Mouse (Mus musculus): ENCODE measurements around the gene Slc9a3r2. TPM values are rescaled to one million over a fixed set of nuclear protein-coding genes. Genes with fewer than 3 reads are reported as not detected.
A peak's percentile ranks its signal among the peaks of the same experiment; 100 is the strongest.

The Slc9a3r2 gene
- polyA plus RNA-seq, 1 experiment from 2014 or later, result 26.7 TPM

- no peaks in the 10 kb centered on the region for H3K27me3 ChIP-seq
- peaks cover 33% of the 10 kb centered on the region for H3K36me3 ChIP-seq
- whole genome bisulfite sequencing, result 1% methylated on average over 51 of the region's 51 CpGs
These were observed 17.8 kb downstream of the Slc9a3r2 start, which contains the start of the genes Tsc2 and Nthl1 for GRCm38 (mm10) chr17:24632167-24632812. Gene Tsc2 (minus strand): TSS chr17:24632630. Gene Nthl1 (plus strand): TSS chr17:24632680.

DNA sequence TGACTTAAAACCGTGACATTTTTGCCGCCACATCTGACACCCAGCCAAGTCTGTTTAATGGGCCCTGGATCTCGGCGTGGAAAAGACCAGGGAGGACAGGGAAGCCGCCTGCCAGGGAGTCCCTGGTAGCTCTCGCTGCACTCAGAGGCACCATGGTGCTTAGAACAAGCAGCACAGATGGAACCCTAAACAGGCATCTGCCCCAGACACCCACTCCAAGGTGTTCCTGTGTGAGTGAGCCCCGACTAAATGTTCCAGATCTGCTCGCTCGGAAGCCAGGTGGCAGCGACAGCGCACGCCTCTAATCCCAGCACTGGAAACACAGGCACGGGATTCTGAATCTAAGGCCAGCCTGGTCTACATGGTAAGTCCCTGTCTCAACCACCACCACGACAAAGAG is 20.1 kb downstream of the Slc9a3r2 start:
- no peak for ATAC-seq (replicated peaks)
- Histone ChIP-seq H3K9me3 (no peaks in the 10 kb centered on the region), H3K27me3 (no peaks in the 10 kb centered on the region), H3K4me3 (no peak overlapping the region), H3K36me3 (peaks cover 54% of the 10 kb centered on the region), H3K9ac (replicated peaks) (no peak overlapping the region), H3K27ac (replicated peaks) (no peak overlapping the region), H3K4me1 (peaks cover 18% of the 10 kb centered on the region), H3K4me2 (replicated peaks) (no peak overlapping the region)
- 87% methylated on average over 14 of the region's 14 CpGs for WGBS

More at GRCm38 (mm10) chr17:24632167-24632812, 17.8 kb downstream of the Slc9a3r2 start, which contains the start of the genes Tsc2 and Nthl1:
- peak within 1 kb of the TSS; percentile 68 for H3K9ac ChIP-seq (replicated peaks)
- H3K4me1 ChIP-seq, result peaks cover 18% of the 10 kb centered on the region
- H3K9me3 ChIP-seq, result no peaks in the 10 kb centered on the region
- H3K4me2 ChIP-seq (replicated peaks), result peak within 1 kb of the TSS; percentile 85
- ATAC-seq (replicated peaks), result peak; percentile 93
- H3K4me3 ChIP-seq, result peak within 1 kb of the TSS; percentile 69
- peak within 1 kb of the TSS; percentile 70 for H3K27ac ChIP-seq (replicated peaks)

DNA sequence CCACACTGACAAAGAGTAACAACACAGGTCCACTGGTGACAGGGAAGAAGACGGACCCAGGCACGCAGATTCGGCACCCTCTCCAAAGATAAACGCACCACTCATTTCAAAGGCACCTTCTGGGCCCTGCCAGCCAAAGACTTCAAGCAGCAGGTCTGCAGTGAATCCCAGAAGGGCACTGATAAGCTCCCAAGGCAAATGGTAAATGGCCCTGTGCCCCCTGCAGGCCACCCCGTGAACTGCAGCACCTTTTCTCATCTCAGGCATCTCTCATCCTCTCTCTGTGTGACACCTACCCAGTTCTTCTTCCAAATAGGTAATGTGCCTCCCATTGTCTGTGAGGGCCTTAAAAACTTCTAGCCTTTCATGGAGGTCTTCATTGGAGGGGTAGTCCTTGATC is 21.5 kb downstream of the Slc9a3r2 start:
- Histone ChIP-seq H3K27me3 (no peaks in the 10 kb centered on the region), H3K9me3 (no peaks in the 10 kb centered on the region), H3K9ac (replicated peaks) (no peak overlapping the region), H3K36me3 (peaks cover 66% of the 10 kb centered on the region), H3K27ac (replicated peaks) (no peak overlapping the region), H3K4me2 (replicated peaks) (no peak overlapping the region), H3K4me1 (peaks cover 18% of the 10 kb centered on the region), H3K4me3 (no peak overlapping the region)
- ATAC-seq (replicated peaks), result no peak
- WGBS, result 57% methylated on average over 5 of the region's 5 CpGs

GRCm38 (mm10) chr17:24625472-24625871 is 24.7 kb downstream of the Slc9a3r2 start:
- Histone ChIP-seq H3K9me3 (no peaks in the 10 kb centered on the region), H3K27me3 (no peaks in the 10 kb centered on the region), H3K36me3 (peaks cover 93% of the 10 kb centered on the region), H3K4me1 (no peaks in the 10 kb centered on the region), H3K27ac (replicated peaks) (no peak overlapping the region), H3K9ac (replicated peaks) (no peak overlapping the region), H3K4me3 (no peak overlapping the region), H3K4me2 (replicated peaks) (no peak overlapping the region)
- WGBS, result 92% methylated on average over 8 of the region's 8 CpGs
- ATAC-seq (replicated peaks), result no peak

- Histone ChIP-seq H3K4me2 (replicated peaks) (no peak overlapping the region), H3K9ac (replicated peaks) (no peak overlapping the region), H3K4me1 (no peaks in the 10 kb centered on the region), H3K4me3 (no peak overlapping the region), H3K9me3 (no peaks in the 10 kb centered on the region), H3K27me3 (no peaks in the 10 kb centered on the region), H3K36me3 (peaks cover 83% of the 10 kb centered on the region), H3K27ac (replicated peaks) (no peak overlapping the region)
- ATAC-seq (replicated peaks), result no peak
- WGBS, result 89% methylated on average over 14 of the region's 14 CpGs
These were observed 32.4 kb downstream of the Slc9a3r2 start for GRCm38 (mm10) chr17:24617561-24618194.

GRCm38 (mm10) chr17:24610711-24611110 is 39.4 kb downstream of the Slc9a3r2 start:
- Histone ChIP-seq H3K36me3 (peaks cover 64% of the 10 kb centered on the region), H3K9me3 (no peaks in the 10 kb centered on the region), H3K9ac (replicated peaks) (no peak overlapping the region), H3K27me3 (no peaks in the 10 kb centered on the region), H3K4me2 (replicated peaks) (no peak overlapping the region), H3K4me3 (no peak overlapping the region), H3K27ac (replicated peaks) (no peak overlapping the region), H3K4me1 (no peaks in the 10 kb centered on the region)
- 100% methylated on average over 2 of the region's 2 CpGs for WGBS
- ATAC-seq (replicated peaks), result no peak

GRCm38 (mm10) chr17:24608874-24609273 is 41.3 kb downstream of the Slc9a3r2 start:
- Histone ChIP-seq H3K27ac (replicated peaks) (no peak overlapping the region), H3K9ac (replicated peaks) (no peak overlapping the region), H3K9me3 (no peaks in the 10 kb centered on the region), H3K27me3 (no peaks in the 10 kb centered on the region), H3K4me1 (no peaks in the 10 kb centered on the region), H3K36me3 (peaks cover 63% of the 10 kb centered on the region), H3K4me2 (replicated peaks) (no peak overlapping the region), H3K4me3 (no peak overlapping the region)
- ATAC-seq (replicated peaks), result no peak
- WGBS, result 94% methylated on average over 8 of the region's 8 CpGs

DNA sequence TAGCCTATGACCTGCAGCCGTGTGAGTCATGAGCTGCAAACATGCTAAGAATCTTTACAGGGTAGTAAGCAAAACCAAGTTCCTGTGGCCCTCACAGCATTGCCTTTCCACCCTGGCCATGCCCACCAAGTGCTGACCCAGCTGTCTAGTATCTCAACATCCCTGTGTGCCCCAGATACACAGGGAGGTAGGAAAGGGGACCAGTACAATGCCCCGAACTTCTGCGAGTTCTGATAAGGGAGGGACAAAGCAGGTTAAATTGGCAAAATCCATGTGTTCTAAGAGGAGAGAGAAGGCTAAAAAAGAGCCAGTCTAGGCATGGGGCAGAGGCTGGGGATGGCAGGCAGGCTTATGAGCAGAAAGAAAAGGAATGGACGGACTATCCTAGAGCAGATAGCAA is 41.8 kb downstream of the Slc9a3r2 start:
- 90% methylated on average over 4 of the region's 4 CpGs for WGBS
- H3K9me3 ChIP-seq, result no peaks in the 10 kb centered on the region

DNA sequence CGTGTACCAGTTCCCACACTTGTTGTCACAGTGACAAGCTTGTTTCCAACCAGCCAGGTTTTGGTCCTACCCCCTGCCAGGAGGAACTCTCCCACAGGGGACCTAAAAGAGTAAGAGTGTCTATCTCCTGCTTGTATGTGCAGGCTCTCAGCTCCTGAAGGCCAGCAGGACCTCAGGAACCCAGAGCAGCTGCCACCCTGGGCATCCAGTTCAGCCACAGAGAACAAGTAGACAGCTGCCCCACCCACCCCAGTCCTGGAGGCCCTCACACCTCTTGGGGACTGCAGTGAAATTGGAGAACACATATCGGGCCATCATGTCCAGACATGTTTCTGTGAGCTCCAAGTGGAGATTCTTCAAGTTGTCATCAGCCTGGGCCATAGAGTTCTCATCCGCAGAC is 45.6 kb downstream of the Slc9a3r2 start:
- WGBS, result 93% methylated on average over 3 of the region's 3 CpGs
- Histone ChIP-seq H3K27ac (replicated peaks) (no peak overlapping the region), H3K4me3 (no peak overlapping the region), H3K9me3 (no peaks in the 10 kb centered on the region), H3K4me1 (no peaks in the 10 kb centered on the region), H3K36me3 (peaks cover 74% of the 10 kb centered on the region), H3K4me2 (replicated peaks) (no peak overlapping the region), H3K27me3 (no peaks in the 10 kb centered on the region), H3K9ac (replicated peaks) (no peak overlapping the region)
- ATAC-seq (replicated peaks), result no peak

More for the DNA sequence above, 41.8 kb downstream of the Slc9a3r2 start:
- peaks cover 60% of the 10 kb centered on the region for H3K36me3 ChIP-seq
- no peaks in the 10 kb centered on the region for H3K4me1 ChIP-seq
- H3K4me2 ChIP-seq (replicated peaks), result no peak overlapping the region
- H3K27ac ChIP-seq (replicated peaks), result no peak overlapping the region
- H3K27me3 ChIP-seq, result no peaks in the 10 kb centered on the region
- H3K9ac ChIP-seq (replicated peaks), result no peak overlapping the region
- ATAC-seq (replicated peaks), result no peak
- no peak overlapping the region for H3K4me3 ChIP-seq

- H3K9ac ChIP-seq (replicated peaks), result no peak overlapping the region
- whole genome bisulfite sequencing, result 95% methylated on average over 8 of the region's 8 CpGs
- ATAC-seq (replicated peaks), result no peak
- H3K4me1 ChIP-seq, result no peaks in the 10 kb centered on the region
- peaks cover 78% of the 10 kb centered on the region for H3K36me3 ChIP-seq
- no peak overlapping the region for H3K4me3 ChIP-seq
- H3K27me3 ChIP-seq, result no peaks in the 10 kb centered on the region
- no peak overlapping the region for H3K27ac ChIP-seq (replicated peaks)
- no peaks in the 10 kb centered on the region for H3K9me3 ChIP-seq
- H3K4me2 ChIP-seq (replicated peaks), result no peak overlapping the region
These were observed 46.2 kb downstream of the Slc9a3r2 start for GRCm38 (mm10) chr17:24603961-24604360.

- no peaks in the 10 kb centered on the region for H3K27me3 ChIP-seq
- H3K27ac ChIP-seq (replicated peaks), result no peak overlapping the region
- H3K4me2 ChIP-seq (replicated peaks), result no peak overlapping the region
- H3K4me3 ChIP-seq, result no peak overlapping the region
- no peaks in the 10 kb centered on the region for H3K4me1 ChIP-seq
- no peaks in the 10 kb centered on the region for H3K9me3 ChIP-seq
- WGBS, result 98% methylated on average over 4 of the region's 4 CpGs
- H3K36me3 ChIP-seq, result peaks cover 82% of the 10 kb centered on the region
- ATAC-seq (replicated peaks), result no peak
- no peak overlapping the region for H3K9ac ChIP-seq (replicated peaks)
These were observed 49.6 kb downstream of the Slc9a3r2 start for GRCm38 (mm10) chr17:24600502-24600901.

- Histone ChIP-seq H3K4me1 (no peaks in the 10 kb centered on the region), H3K4me3 (no peak overlapping the region), H3K27ac (replicated peaks) (no peak overlapping the region), H3K36me3 (peaks cover 87% of the 10 kb centered on the region), H3K4me2 (replicated peaks) (no peak overlapping the region), H3K9ac (replicated peaks) (no peak overlapping the region), H3K9me3 (no peaks in the 10 kb centered on the region), H3K27me3 (no peaks in the 10 kb centered on the region)
- WGBS, result 87% methylated on average over 3 of the region's 3 CpGs
- no peak for ATAC-seq (replicated peaks)
These were observed 52.1 kb downstream of the Slc9a3r2 start for GRCm38 (mm10) chr17:24597989-24598388.

Data from forebrain, embryonic 15.5 days (tissue).